Mouse (Mus musculus): Measurements from ENCODE around the gene Fbxl16.

Gene Fbxl16

GRCm38 (mm10) chr17:25827546-25828222 lies 18.8 kb downstream of the Fbxl16 start:
- no peak for DNase-seq (ENCODE audit: extremely low read depth, low read depth, low spot score)

GRCm38 (mm10) chr17:25828223-25828594 lies 19.3 kb downstream of the Fbxl16 start:
- no peak for DNase-seq (ENCODE audit: extremely low read depth, low read depth, low spot score)

GRCm38 (mm10) chr17:25828712-25829557 lies 20.1 kb downstream of the Fbxl16 start, which contains the start of gene Jmjd8:
TSS of gene Jmjd8 (plus strand) at chr17:25828867.
- DNase-seq (ENCODE audit: extremely low read depth, low read depth, low spot score), result no peak

- no peak for DNase-seq (ENCODE audit: extremely low read depth, low read depth, low spot score)
These were observed 20.7 kb downstream of the Fbxl16 start for GRCm38 (mm10) chr17:25829558-25830017.

GRCm38 (mm10) chr17:25830200-25830753 lies 21.4 kb downstream of the Fbxl16 start:
- no peak for DNase-seq (ENCODE audit: extremely low read depth, low read depth, low spot score)

GRCm38 (mm10) chr17:25830806-25831431 lies 22.0 kb downstream of the Fbxl16 start:
- DNase-seq (ENCODE audit: extremely low read depth, low read depth, low spot score), result no peak

GRCm38 (mm10) chr17:25831451-25832281 lies 22.8 kb downstream of the Fbxl16 start:
- DNase-seq (ENCODE audit: extremely low read depth, low read depth, low spot score), result no peak

GRCm38 (mm10) chr17:25832436-25833290 lies 23.8 kb downstream of the Fbxl16 start:
- no peak for DNase-seq (ENCODE audit: extremely low read depth, low read depth, low spot score)

- no peak for DNase-seq (ENCODE audit: extremely low read depth, low read depth, low spot score)
These were observed 24.4 kb downstream of the Fbxl16 start, which contains the start of gene Stub1 for GRCm38 (mm10) chr17:25833291-25833663. TSS of gene Stub1 (minus strand) at chr17:25833404.

- DNase-seq (ENCODE audit: extremely low read depth, low read depth, low spot score), result no peak
These were observed 25.2 kb downstream of the Fbxl16 start for GRCm38 (mm10) chr17:25833961-25834594.

GRCm38 (mm10) chr17:25834595-25835222 lies 25.8 kb downstream of the Fbxl16 start:
- no peak for DNase-seq (ENCODE audit: extremely low read depth, low read depth, low spot score)

- DNase-seq (ENCODE audit: extremely low read depth, low read depth, low spot score), result no peak
These were observed 26.4 kb downstream of the Fbxl16 start for GRCm38 (mm10) chr17:25835301-25835700.

GRCm38 (mm10) chr17:25835816-25836215 lies 26.9 kb downstream of the Fbxl16 start:
- DNase-seq (ENCODE audit: extremely low read depth, low read depth, low spot score), result no peak

- no peak for DNase-seq (ENCODE audit: extremely low read depth, low read depth, low spot score)
These were observed 27.7 kb downstream of the Fbxl16 start for GRCm38 (mm10) chr17:25836397-25837075.

GRCm38 (mm10) chr17:25837076-25837410 lies 28.2 kb downstream of the Fbxl16 start, which contains the start of gene Rhbdl1:
TSS of gene Rhbdl1 (minus strand) at chr17:25837295.
- DNase-seq (ENCODE audit: extremely low read depth, low read depth, low spot score), result no peak

- DNase-seq (ENCODE audit: extremely low read depth, low read depth, low spot score), result no peak
These were observed 28.6 kb downstream of the Fbxl16 start for GRCm38 (mm10) chr17:25837533-25837932.

GRCm38 (mm10) chr17:25838904-25839303 lies 30.0 kb downstream of the Fbxl16 start:
- no peak for DNase-seq (ENCODE audit: extremely low read depth, low read depth, low spot score)

All from fat pad, adult 2 months (tissue).